Mouse (Mus musculus) layer of hippocampus, adult 9-10 months (tissue): ENCODE results near the gene Rpl38.
"Not testable (repeated sequence)": the region's sequence is repeated elsewhere in the genome, so short reads cannot be mapped to it uniquely, and the experiment has no call there.

Experiments used
- DNase-seq: peaks from one replicate; pipeline ENCODE4 v3.0.0; 2022; ENCODE audit warnings: low spot score

Gene Rpl38

GRCm38 (mm10) chr11:114657737-114658136 is 10.6 kb upstream of the Rpl38 start:
- DNase-seq: no peak

GRCm38 (mm10) chr11:114662161-114662560 is 6.2 kb upstream of the Rpl38 start:
- DNase-seq: no peak

GRCm38 (mm10) chr11:114662746-114663362 is 5.5 kb upstream of the Rpl38 start:
- peak; percentile 65 for DNase-seq

- DNase-seq: no peak
Observed at GRCm38 (mm10) chr11:114664164-114664563, 4.2 kb upstream of the Rpl38 start.

GRCm38 (mm10) chr11:114665463-114665862 is 2.9 kb upstream of the Rpl38 start:
- no peak for DNase-seq

GRCm38 (mm10) chr11:114666786-114667185 is 1.5 kb upstream of the Rpl38 start:
- DNase-seq: no peak

GRCm38 (mm10) chr11:114667236-114667931 is 940 bp upstream of the Rpl38 start:
- no peak for DNase-seq

GRCm38 (mm10) chr11:114667932-114668285 is 415 bp upstream of the Rpl38 start:
- not testable (repeated sequence) for DNase-seq

GRCm38 (mm10) chr11:114668741-114669623 is 658 bp downstream of the Rpl38 start:
- peak; percentile 59 for DNase-seq

- no peak for DNase-seq
Observed at GRCm38 (mm10) chr11:114669651-114670168, 1.4 kb downstream of the Rpl38 start.

- DNase-seq: no peak
Observed at GRCm38 (mm10) chr11:114671147-114671546, 2.8 kb downstream of the Rpl38 start.

GRCm38 (mm10) chr11:114672794-114673718 is 4.7 kb downstream of the Rpl38 start:
- no peak for DNase-seq

- DNase-seq: no peak
Observed at GRCm38 (mm10) chr11:114673719-114674050, 5.4 kb downstream of the Rpl38 start.

- DNase-seq: no peak
Observed at GRCm38 (mm10) chr11:114674180-114674579, 5.9 kb downstream of the Rpl38 start.

- DNase-seq: not testable (repeated sequence)
Observed at GRCm38 (mm10) chr11:114674796-114675195, 6.5 kb downstream of the Rpl38 start.

- DNase-seq: no peak
Observed at GRCm38 (mm10) chr11:114675341-114675825, 7.1 kb downstream of the Rpl38 start, which contains the start of gene Ttyh2. Gene Ttyh2, plus strand, starts transcription at chr11:114675431.

- DNase-seq: no peak
Observed at GRCm38 (mm10) chr11:114675826-114676401, 7.6 kb downstream of the Rpl38 start.

- no peak for DNase-seq
Observed at GRCm38 (mm10) chr11:114676431-114676830, 8.1 kb downstream of the Rpl38 start.

GRCm38 (mm10) chr11:114676896-114677530 is 8.7 kb downstream of the Rpl38 start:
- DNase-seq: no peak

- DNase-seq: no peak
Observed at GRCm38 (mm10) chr11:114679582-114679981, 11.3 kb downstream of the Rpl38 start.
